Mouse (Mus musculus): ENCODE measurements at regions not wholly inside any gene's neighbourhood (a gene's known extent, or its start where the extent isn't known, plus 50 kb on each side); places are given as distances from the start of the nearest gene placed in this dataset.

- WGBS (ENCODE audit: insufficient replicate concordance), result 58% methylated on average over 11 of the region's 11 CpGs
- Histone ChIP-seq H3K4me3 (ENCODE audit: low read depth, low read length) (no peak overlapping the region), H3K36me3 (ENCODE audit: control insufficient read depth, insufficient read depth) (no peaks in the 10 kb centered on the region), H3K9me3 (replicated peaks; ENCODE audit: control insufficient read depth, low read length) (no peaks in the 10 kb centered on the region), H3K4me2 (ENCODE audit: low read depth, low read length) (no peak overlapping the region), H3K27ac (ENCODE audit: low read length) (no peak overlapping the region), H3K9ac (ENCODE audit: low read depth, low read length) (no peak overlapping the region), H3K27me3 (ENCODE audit: control insufficient read depth, insufficient read depth, low read depth, low read length) (no peaks in the 10 kb centered on the region), H3K4me1 (ENCODE audit: control insufficient read depth, low read depth, low read length) (no peaks in the 10 kb centered on the region)
- no peak for ATAC-seq (ENCODE audit: low read depth)
Observed at GRCm38 (mm10) chr13:97533896-97534666, 226.4 kb downstream of the Gm10260 start.

DNA sequence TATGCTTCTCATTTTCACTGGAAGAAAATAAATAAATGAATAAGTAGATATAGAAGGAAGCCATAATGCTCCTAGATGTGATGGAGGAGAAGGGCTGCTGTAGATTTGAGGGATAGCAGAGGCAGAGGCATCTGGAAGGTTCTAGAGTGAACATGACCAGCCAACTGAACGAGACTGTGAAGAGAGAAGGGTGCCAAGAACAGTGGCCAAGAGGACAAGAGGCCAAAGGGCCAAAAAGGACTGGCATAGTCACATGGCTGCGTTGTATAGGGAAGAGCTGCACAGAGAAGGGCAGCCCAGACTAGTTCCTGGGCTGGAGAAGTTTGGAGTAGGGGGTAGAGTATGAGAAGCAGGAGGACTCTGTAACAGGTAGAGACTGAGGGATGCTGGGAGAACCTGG lies 229.3 kb downstream of the Gm10260 start:
- Histone ChIP-seq H3K4me2 (ENCODE audit: low read depth, low read length) (no peak overlapping the region), H3K4me1 (ENCODE audit: control insufficient read depth, low read depth, low read length) (no peaks in the 10 kb centered on the region)
- no peak for ATAC-seq (ENCODE audit: low read depth)

DNA sequence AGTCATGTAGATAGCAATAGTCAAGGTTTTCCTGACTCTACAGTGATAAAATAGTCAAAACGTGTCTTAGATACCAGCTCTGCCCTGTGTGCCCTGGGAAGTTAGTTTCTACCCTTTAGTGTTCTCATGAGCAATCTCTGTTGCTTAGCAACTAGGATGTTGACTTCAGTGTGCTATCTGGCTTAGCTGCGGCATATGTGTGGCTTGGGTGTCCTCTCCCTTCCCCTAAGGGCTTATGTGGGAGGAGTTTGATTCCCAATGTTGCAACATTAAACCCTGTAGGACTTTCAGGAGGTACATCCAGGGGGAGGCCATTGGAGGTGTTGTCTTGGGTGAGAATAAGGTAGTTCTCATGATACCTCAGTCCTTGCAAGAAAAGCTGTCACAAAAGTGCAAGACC lies 229.9 kb downstream of the Gm10260 start:
- no peak for ATAC-seq (ENCODE audit: low read depth)
- no peak overlapping the region for H3K4me2 ChIP-seq (ENCODE audit: low read depth, low read length)
- no peaks in the 10 kb centered on the region for H3K4me1 ChIP-seq (ENCODE audit: control insufficient read depth, low read depth, low read length)
- H3K27ac ChIP-seq (ENCODE audit: low read length), result no peak overlapping the region
- H3K4me3 ChIP-seq (ENCODE audit: low read depth, low read length), result no peak overlapping the region
- H3K9me3 ChIP-seq (replicated peaks; ENCODE audit: control insufficient read depth, low read length), result no peaks in the 10 kb centered on the region
- H3K27me3 ChIP-seq (ENCODE audit: control insufficient read depth, insufficient read depth, low read depth, low read length), result no peaks in the 10 kb centered on the region
- H3K9ac ChIP-seq (ENCODE audit: low read depth, low read length), result no peak overlapping the region
- WGBS (ENCODE audit: insufficient replicate concordance), result 38% methylated on average over 2 of the region's 2 CpGs
- H3K36me3 ChIP-seq (ENCODE audit: control insufficient read depth, insufficient read depth), result no peaks in the 10 kb centered on the region

More for the DNA sequence above, 229.3 kb downstream of the Gm10260 start:
- Histone ChIP-seq H3K4me3 (ENCODE audit: low read depth, low read length) (no peak overlapping the region), H3K9ac (ENCODE audit: low read depth, low read length) (no peak overlapping the region), H3K9me3 (replicated peaks; ENCODE audit: control insufficient read depth, low read length) (no peaks in the 10 kb centered on the region), H3K27me3 (ENCODE audit: control insufficient read depth, insufficient read depth, low read depth, low read length) (no peaks in the 10 kb centered on the region), H3K27ac (ENCODE audit: low read length) (no peak overlapping the region), H3K36me3 (ENCODE audit: control insufficient read depth, insufficient read depth) (no peaks in the 10 kb centered on the region)
- 48% methylated on average over 2 of the region's 2 CpGs for WGBS (ENCODE audit: insufficient replicate concordance)

DNA sequence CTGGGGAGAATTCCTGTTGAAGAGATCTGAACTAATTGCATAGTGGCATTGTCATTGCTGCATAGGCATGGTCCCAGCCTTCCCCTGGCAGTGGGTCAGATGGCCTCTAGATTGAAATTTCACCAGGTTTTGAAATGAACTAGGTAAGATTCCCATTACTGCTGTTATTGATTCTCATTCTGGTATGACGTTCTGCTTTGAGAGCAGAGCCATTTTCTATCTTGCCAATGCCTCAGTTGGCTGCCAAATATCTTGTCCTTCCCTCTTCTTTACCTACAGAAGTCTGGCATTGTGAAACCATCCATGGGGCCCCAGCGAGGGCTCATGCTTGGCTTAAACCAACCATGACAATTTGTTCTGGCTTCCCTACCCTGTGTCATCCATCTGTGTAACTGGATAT lies 232.5 kb downstream of the Gm10260 start:
- no peaks in the 10 kb centered on the region for H3K9me3 ChIP-seq (replicated peaks; ENCODE audit: control insufficient read depth, low read length)
- H3K36me3 ChIP-seq (ENCODE audit: control insufficient read depth, insufficient read depth), result no peaks in the 10 kb centered on the region
- no peak overlapping the region for H3K27ac ChIP-seq (ENCODE audit: low read length)
- ATAC-seq (ENCODE audit: low read depth), result no peak
- H3K4me2 ChIP-seq (ENCODE audit: low read depth, low read length), result no peak overlapping the region
- H3K4me3 ChIP-seq (ENCODE audit: low read depth, low read length), result no peak overlapping the region
- H3K9ac ChIP-seq (ENCODE audit: low read depth, low read length), result no peak overlapping the region
- no peaks in the 10 kb centered on the region for H3K4me1 ChIP-seq (ENCODE audit: control insufficient read depth, low read depth, low read length)
- WGBS (ENCODE audit: insufficient replicate concordance), result 55% methylated on average over 2 of the region's 2 CpGs
- no peaks in the 10 kb centered on the region for H3K27me3 ChIP-seq (ENCODE audit: control insufficient read depth, insufficient read depth, low read depth, low read length)

DNA sequence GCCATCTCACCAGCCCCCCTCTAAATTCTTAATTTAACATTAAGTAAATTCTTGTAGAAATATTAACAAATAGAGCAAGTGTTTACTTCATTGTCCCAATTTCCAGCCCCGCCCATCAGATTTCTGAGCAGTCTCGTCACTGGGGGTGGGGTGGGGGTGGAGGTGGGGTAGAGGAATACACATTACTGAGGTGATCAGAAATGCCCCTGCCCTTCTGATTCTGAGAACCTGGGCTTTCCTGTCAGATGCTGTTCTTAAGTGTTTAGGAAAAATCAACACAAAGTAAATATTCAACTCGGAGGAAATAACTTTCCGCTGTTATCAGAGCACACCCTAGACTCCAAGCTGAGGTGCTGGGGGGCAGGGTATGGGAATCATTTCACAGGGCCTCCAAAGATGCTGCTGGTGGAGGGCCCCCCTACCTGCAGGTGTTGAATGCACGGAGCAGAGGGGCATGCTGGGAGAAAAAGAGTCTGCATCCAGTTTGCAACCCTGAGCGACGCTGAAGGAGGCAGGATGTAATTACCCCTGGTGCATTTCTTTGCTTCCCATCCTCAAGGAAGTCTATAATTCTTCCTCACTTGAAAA lies 235.5 kb downstream of the Gm10260 start:
- Histone ChIP-seq H3K4me1 (ENCODE audit: control insufficient read depth, low read depth, low read length) (no peaks in the 10 kb centered on the region), H3K4me2 (ENCODE audit: low read depth, low read length) (no peak overlapping the region), H3K27ac (ENCODE audit: low read length) (no peak overlapping the region), H3K9me3 (replicated peaks; ENCODE audit: control insufficient read depth, low read length) (no peaks in the 10 kb centered on the region), H3K36me3 (ENCODE audit: control insufficient read depth, insufficient read depth) (no peaks in the 10 kb centered on the region), H3K4me3 (ENCODE audit: low read depth, low read length) (no peak overlapping the region), H3K9ac (ENCODE audit: low read depth, low read length) (no peak overlapping the region), H3K27me3 (ENCODE audit: control insufficient read depth, insufficient read depth, low read depth, low read length) (no peaks in the 10 kb centered on the region)
- no peak for ATAC-seq (ENCODE audit: low read depth)
- WGBS (ENCODE audit: insufficient replicate concordance), result 51% methylated on average over 7 of the region's 7 CpGs

DNA sequence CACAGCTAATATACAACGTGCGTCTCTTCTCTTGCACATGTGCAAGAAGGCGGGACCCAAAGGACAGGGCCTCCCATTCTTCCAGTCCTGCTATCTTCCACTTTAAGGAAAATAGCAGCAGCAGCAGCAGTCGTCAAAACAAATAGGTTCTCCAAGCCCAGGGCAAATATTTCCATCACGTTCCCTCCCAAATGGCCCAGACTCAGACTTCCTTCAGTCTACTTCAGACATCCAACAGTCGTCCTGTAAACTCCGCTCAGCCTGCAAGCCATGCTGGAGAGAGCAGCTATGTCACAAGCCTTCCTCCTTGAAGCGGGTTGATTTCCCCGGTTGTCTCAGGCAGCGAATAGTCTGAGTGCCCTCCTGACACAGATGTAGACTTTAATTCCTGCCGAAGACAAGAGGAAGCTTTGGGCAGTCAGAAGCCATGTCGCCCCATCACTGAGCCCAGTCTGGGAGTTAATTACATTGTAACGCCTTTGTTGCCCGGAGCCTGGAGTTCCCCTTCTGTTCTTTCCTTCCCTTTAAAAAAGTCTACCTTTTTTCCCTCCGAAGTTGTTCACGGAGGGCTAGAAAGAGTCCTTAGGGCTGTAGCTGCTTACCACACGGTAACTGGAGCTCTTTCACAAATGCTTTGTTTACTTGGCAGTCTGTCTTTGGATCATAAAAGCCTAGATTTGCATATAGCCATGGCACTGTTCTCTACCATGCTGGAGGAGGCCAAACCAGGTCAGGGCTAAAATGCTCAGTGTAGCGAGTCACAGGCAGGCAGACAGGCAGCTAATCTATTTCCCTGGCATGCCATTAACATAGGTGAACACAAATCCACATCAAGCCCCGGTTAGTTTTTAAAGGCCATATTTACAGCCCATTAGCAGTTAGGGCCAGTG lies 236.7 kb downstream of the Gm10260 start:
- H3K4me2 ChIP-seq (ENCODE audit: low read depth, low read length), result no peak overlapping the region
- H3K9ac ChIP-seq (ENCODE audit: low read depth, low read length), result no peak overlapping the region
- H3K4me3 ChIP-seq (ENCODE audit: low read depth, low read length), result no peak overlapping the region
- H3K9me3 ChIP-seq (replicated peaks; ENCODE audit: control insufficient read depth, low read length), result no peaks in the 10 kb centered on the region
- H3K4me1 ChIP-seq (ENCODE audit: control insufficient read depth, low read depth, low read length), result no peaks in the 10 kb centered on the region
- ATAC-seq (ENCODE audit: low read depth), result no peak
- H3K36me3 ChIP-seq (ENCODE audit: control insufficient read depth, insufficient read depth), result no peaks in the 10 kb centered on the region
- 43% methylated on average over 19 of the region's 19 CpGs for WGBS (ENCODE audit: insufficient replicate concordance)
- no peak overlapping the region for H3K27ac ChIP-seq (ENCODE audit: low read length)
- H3K27me3 ChIP-seq (ENCODE audit: control insufficient read depth, insufficient read depth, low read depth, low read length), result no peaks in the 10 kb centered on the region

DNA sequence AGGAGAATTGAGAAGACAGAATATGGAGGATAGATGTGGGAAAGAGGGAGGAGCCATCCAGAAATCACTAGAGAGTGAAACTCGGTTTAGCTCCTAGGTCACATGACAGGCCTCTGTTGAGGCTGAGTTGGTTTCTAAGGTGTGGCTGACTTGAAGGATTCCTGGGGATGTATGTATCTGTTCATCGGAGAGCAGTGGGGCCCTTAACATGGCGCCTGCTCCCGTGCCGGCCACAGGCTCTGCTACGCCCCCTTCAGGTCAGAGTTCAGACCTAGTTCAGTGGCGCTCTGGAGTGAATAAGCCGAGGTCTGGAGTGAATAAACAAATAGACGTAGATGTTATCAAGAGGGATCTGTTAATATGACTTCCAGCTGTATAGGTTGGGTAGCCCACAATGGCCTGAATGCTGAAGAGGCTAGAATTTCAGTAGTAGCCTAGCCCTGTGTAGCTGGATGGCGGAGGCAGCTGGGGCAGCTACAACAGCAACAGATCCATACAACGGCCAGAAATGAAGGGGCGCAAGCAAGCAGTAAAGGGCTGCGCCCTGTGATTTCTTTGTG lies 239.4 kb downstream of the Gm10260 start:
- no peak for ATAC-seq (ENCODE audit: low read depth)
- Histone ChIP-seq H3K9me3 (replicated peaks; ENCODE audit: control insufficient read depth, low read length) (no peaks in the 10 kb centered on the region), H3K27ac (ENCODE audit: low read length) (no peak overlapping the region), H3K4me1 (ENCODE audit: control insufficient read depth, low read depth, low read length) (no peaks in the 10 kb centered on the region), H3K4me3 (ENCODE audit: low read depth, low read length) (no peak overlapping the region), H3K4me2 (ENCODE audit: low read depth, low read length) (no peak overlapping the region), H3K27me3 (ENCODE audit: control insufficient read depth, insufficient read depth, low read depth, low read length) (no peaks in the 10 kb centered on the region), H3K36me3 (ENCODE audit: control insufficient read depth, insufficient read depth) (no peaks in the 10 kb centered on the region), H3K9ac (ENCODE audit: low read depth, low read length) (no peak overlapping the region)
- 74% methylated on average over 13 of the region's 13 CpGs for WGBS (ENCODE audit: insufficient replicate concordance)

DNA sequence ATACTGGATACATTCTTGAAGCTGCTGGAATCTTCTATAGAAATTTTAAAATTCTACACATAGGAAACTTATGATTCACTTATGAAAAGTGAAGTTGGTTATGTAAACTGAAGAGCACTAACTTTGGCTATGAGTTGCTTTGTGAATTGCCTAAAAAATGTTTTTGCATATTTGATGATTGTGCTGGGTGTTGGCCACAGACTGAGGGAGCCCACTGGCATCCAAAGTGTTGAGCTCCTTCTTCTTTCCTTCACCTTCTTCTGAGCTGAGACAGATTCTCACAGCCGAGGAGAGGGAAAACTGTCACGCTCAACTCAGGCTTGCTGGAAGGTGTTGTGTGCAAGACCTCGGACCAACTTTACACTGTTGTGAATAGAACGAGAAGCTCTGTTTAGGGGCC lies 243.7 kb downstream of the Gm10260 start:
- no peaks in the 10 kb centered on the region for H3K27me3 ChIP-seq (ENCODE audit: control insufficient read depth, insufficient read depth, low read depth, low read length)
- no peaks in the 10 kb centered on the region for H3K9me3 ChIP-seq (replicated peaks; ENCODE audit: control insufficient read depth, low read length)
- H3K36me3 ChIP-seq (ENCODE audit: control insufficient read depth, insufficient read depth), result no peaks in the 10 kb centered on the region
- H3K27ac ChIP-seq (ENCODE audit: low read length), result no peak overlapping the region
- H3K4me1 ChIP-seq (ENCODE audit: control insufficient read depth, low read depth, low read length), result no peaks in the 10 kb centered on the region
- no peak overlapping the region for H3K4me3 ChIP-seq (ENCODE audit: low read depth, low read length)
- no peak for ATAC-seq (ENCODE audit: low read depth)
- 69% methylated on average over 4 of the region's 4 CpGs for WGBS (ENCODE audit: insufficient replicate concordance)
- H3K9ac ChIP-seq (ENCODE audit: low read depth, low read length), result no peak overlapping the region
- H3K4me2 ChIP-seq (ENCODE audit: low read depth, low read length), result no peak overlapping the region
